ENCODE assay signal across 27 mouse cellular contexts in the genomic region with DNA sequence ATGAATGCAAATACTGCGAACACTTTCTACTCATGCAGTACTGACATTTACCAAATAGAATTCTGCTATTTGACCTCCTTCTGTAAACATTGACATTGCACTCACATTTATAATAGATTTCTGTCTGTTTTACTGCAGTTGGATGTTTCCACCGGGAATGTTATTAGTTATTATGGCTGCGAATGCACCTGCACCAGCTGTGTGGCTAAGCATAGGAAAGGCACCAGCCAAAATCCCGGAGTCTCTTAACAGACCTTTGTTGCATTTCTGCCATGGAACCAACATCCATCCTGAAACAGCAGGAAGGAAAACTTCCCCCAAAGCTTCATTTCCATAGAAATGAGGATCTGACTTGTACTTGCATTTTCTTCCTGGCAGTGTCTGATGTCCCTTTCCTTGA.
DNase-seq lines count a peak whose midpoint lies in the region; ATAC-seq and TF ChIP-seq lines count a peak whose summit lies in the region.
"Had no signal": no experiment of that assay in that cellular context is flagged by ENCODE, and none has a peak within 500 bp of the region (broad histone marks: within the 10 kb centered on the region; RNA-seq: fewer than 3 reads in every experiment).

No protein-coding gene starts in this region.

- no peak for ATAC-seq in hindbrain, postnatal 0 days
- no peak for ATAC-seq in hindbrain, embryonic 13.5 days (ENCODE audit: low FRiP score)
- no peak for ATAC-seq in midbrain, postnatal 0 days (ENCODE audit: low FRiP score)
- ATAC-seq in midbrain, embryonic 15.5 days (replicated peaks), result no peak
- ATAC-seq: forebrain, embryonic 16.5 days; intestine, embryonic 15.5 days; Patski had no signal

- peak; percentile 64 for DNase-seq in heart, adult 11 months
- DNase-seq in heart, postnatal 25 days (ENCODE audit: low spot score), result no peak
- peak; percentile 4 for DNase-seq in hindbrain, postnatal 0 days (ENCODE audit: low spot score)
- DNase-seq in midbrain, postnatal 0 days (ENCODE audit: low spot score), result peak; percentile 2
- DNase-seq in brain, embryonic 14.5 days (ENCODE audit: low read depth), result peak; percentile 35
- DNase-seq: adrenal gland, postnatal 10 days; adrenal gland, postnatal 36 days; B cell, adult 2 months; cerebellum, adult 11 months; cerebellum, adult 2 months; cerebellum, adult 9-11 months; cerebellum, postnatal 25 days; gastrocnemius, postnatal 10 days; gastrocnemius, postnatal 36 days; heart, postnatal 36 days had no signal

- TF ChIP-seq CTCF in hindbrain, postnatal 0 days (IDR thresholded peaks at IDR 0.05; ENCODE audit: low read depth), result no peak
- TF ChIP-seq CTCF in midbrain, postnatal 0 days (IDR thresholded peaks at IDR 0.05), result no peak
- TF ChIP-seq CTCF in brain, embryonic 14.5 days (IDR thresholded peaks at IDR 0.05; ENCODE audit: borderline replicate concordance, extremely low read depth, insufficient read depth, insufficient read length), result no peak

- no peak overlapping the region for H3K4me3 ChIP-seq in hindbrain, postnatal 0 days (ENCODE audit: low read length)
- H3K4me3 ChIP-seq in hindbrain, embryonic 13.5 days, result no peak overlapping the region
- no peak overlapping the region for H3K4me3 ChIP-seq in midbrain, postnatal 0 days (ENCODE audit: low read depth, low read length)
- H3K4me3 ChIP-seq in midbrain, embryonic 15.5 days, result no peak overlapping the region
- H3K4me3 ChIP-seq: embryonic facial prominence, embryonic 12.5 days; embryonic facial prominence, embryonic 15.5 days; forebrain, embryonic 12.5 days; hindbrain, embryonic 12.5 days; intestine, embryonic 15.5 days had no signal

- H3K36me3 ChIP-seq in hindbrain, postnatal 0 days (ENCODE audit: insufficient read depth, low read length), result no peaks in the 10 kb centered on the region
- H3K36me3 ChIP-seq in hindbrain, embryonic 13.5 days, result no peaks in the 10 kb centered on the region
- H3K36me3 ChIP-seq in midbrain, postnatal 0 days (ENCODE audit: insufficient read depth, low read length), result no peaks in the 10 kb centered on the region
- no peaks in the 10 kb centered on the region for H3K36me3 ChIP-seq in midbrain, embryonic 15.5 days (replicated peaks)
- H3K36me3 ChIP-seq: embryonic facial prominence, embryonic 12.5 days; embryonic facial prominence, embryonic 15.5 days; forebrain, embryonic 12.5 days; G1E; hindbrain, embryonic 12.5 days; intestine, embryonic 15.5 days had no signal

- H3K27ac ChIP-seq in hindbrain, postnatal 0 days, result no peak overlapping the region
- no peak overlapping the region for H3K27ac ChIP-seq in hindbrain, embryonic 13.5 days
- no peak overlapping the region for H3K27ac ChIP-seq in midbrain, postnatal 0 days (ENCODE audit: low read depth, low read length)
- no peak overlapping the region for H3K27ac ChIP-seq in midbrain, embryonic 15.5 days
- H3K27ac ChIP-seq: embryonic facial prominence, embryonic 12.5 days; embryonic facial prominence, embryonic 15.5 days; forebrain, embryonic 12.5 days; hindbrain, embryonic 12.5 days; intestine, embryonic 15.5 days had no signal

- WGBS in hindbrain, postnatal 0 days, result 70% methylated on average over 4 of the region's 4 CpGs
- 59% methylated on average over 4 of the region's 4 CpGs for WGBS in hindbrain, embryonic 13.5 days
- WGBS in midbrain, postnatal 0 days, result 70% methylated on average over 4 of the region's 4 CpGs
- WGBS in midbrain, embryonic 15.5 days, result 66% methylated on average over 4 of the region's 4 CpGs

- H3K9me3 ChIP-seq in hindbrain, postnatal 0 days (ENCODE audit: low read length), result no peaks in the 10 kb centered on the region
- no peaks in the 10 kb centered on the region for H3K9me3 ChIP-seq in hindbrain, embryonic 13.5 days
- H3K9me3 ChIP-seq in midbrain, postnatal 0 days (ENCODE audit: low read length), result no peaks in the 10 kb centered on the region
- H3K9me3 ChIP-seq in midbrain, embryonic 15.5 days, result no peaks in the 10 kb centered on the region
- H3K9me3 ChIP-seq: embryonic facial prominence, embryonic 12.5 days; embryonic facial prominence, embryonic 15.5 days; forebrain, embryonic 12.5 days; hindbrain, embryonic 12.5 days; intestine, embryonic 15.5 days had no signal

- no peaks in the 10 kb centered on the region for H3K4me1 ChIP-seq in hindbrain, postnatal 0 days (ENCODE audit: insufficient read depth, low read length)
- H3K4me1 ChIP-seq in hindbrain, embryonic 13.5 days (replicated peaks), result no peaks in the 10 kb centered on the region
- H3K4me1 ChIP-seq in midbrain, postnatal 0 days (ENCODE audit: insufficient read depth, low read length), result no peaks in the 10 kb centered on the region
- no peaks in the 10 kb centered on the region for H3K4me1 ChIP-seq in midbrain, embryonic 15.5 days
- H3K4me1 ChIP-seq: embryonic facial prominence, embryonic 12.5 days; embryonic facial prominence, embryonic 15.5 days; forebrain, embryonic 12.5 days; hindbrain, embryonic 12.5 days; intestine, embryonic 15.5 days had no signal

- no peak overlapping the region for H3K9ac ChIP-seq in hindbrain, postnatal 0 days (replicated peaks; ENCODE audit: low read length)
- no peak overlapping the region for H3K9ac ChIP-seq in hindbrain, embryonic 13.5 days
- H3K9ac ChIP-seq in midbrain, postnatal 0 days (replicated peaks; ENCODE audit: low read length, poor library complexity, severe bottlenecking), result no peak overlapping the region
- no peak overlapping the region for H3K9ac ChIP-seq in midbrain, embryonic 15.5 days
- H3K9ac ChIP-seq: embryonic facial prominence, embryonic 12.5 days; embryonic facial prominence, embryonic 15.5 days; forebrain, embryonic 12.5 days; hindbrain, embryonic 12.5 days; intestine, embryonic 15.5 days had no signal

- intact Hi-C loops in heart, postnatal 25 days (cut with DNase I), result no loop called here

- no peak for TF ChIP-seq POLR2A in brain, embryonic 14.5 days (IDR thresholded peaks at IDR 0.05; ENCODE audit: borderline replicate concordance, extremely low read depth, insufficient read depth, insufficient read length, poor library complexity, severe bottlenecking)

- H3K27me3 ChIP-seq in hindbrain, postnatal 0 days (ENCODE audit: insufficient read depth, low read length), result no peaks in the 10 kb centered on the region
- H3K27me3 ChIP-seq in hindbrain, embryonic 13.5 days, result no peaks in the 10 kb centered on the region
- no peaks in the 10 kb centered on the region for H3K27me3 ChIP-seq in midbrain, postnatal 0 days (ENCODE audit: insufficient read depth, low read length)
- no peaks in the 10 kb centered on the region for H3K27me3 ChIP-seq in midbrain, embryonic 15.5 days (replicated peaks)
- H3K27me3 ChIP-seq: CH12.LX; embryonic facial prominence, embryonic 12.5 days; embryonic facial prominence, embryonic 15.5 days; forebrain, embryonic 12.5 days; hindbrain, embryonic 12.5 days; intestine, embryonic 15.5 days; Patski had no signal

- H3K4me2 ChIP-seq in hindbrain, postnatal 0 days (ENCODE audit: low read depth, low read length), result no peak overlapping the region
- H3K4me2 ChIP-seq in hindbrain, embryonic 13.5 days, result no peak overlapping the region
- no peak overlapping the region for H3K4me2 ChIP-seq in midbrain, postnatal 0 days (ENCODE audit: low read depth, low read length, poor library complexity, severe bottlenecking)
- no peak overlapping the region for H3K4me2 ChIP-seq in midbrain, embryonic 15.5 days
- H3K4me2 ChIP-seq: embryonic facial prominence, embryonic 12.5 days; embryonic facial prominence, embryonic 15.5 days; forebrain, embryonic 12.5 days; heart, embryonic 11.5 days; hindbrain, embryonic 12.5 days; intestine, embryonic 15.5 days had no signal
